Mouse (Mus musculus) cerebellum, postnatal 36 days (tissue): ENCODE data around the gene Zdhhc19.

Source experiments
- DNase-seq, 2 experiments: peaks; one replicate each; pipeline ENCODE4 v3.0.0; 2021 to 2022; ENCODE audit warnings: mixed read lengths in 2 of 2

The Zdhhc19 gene

DNA sequence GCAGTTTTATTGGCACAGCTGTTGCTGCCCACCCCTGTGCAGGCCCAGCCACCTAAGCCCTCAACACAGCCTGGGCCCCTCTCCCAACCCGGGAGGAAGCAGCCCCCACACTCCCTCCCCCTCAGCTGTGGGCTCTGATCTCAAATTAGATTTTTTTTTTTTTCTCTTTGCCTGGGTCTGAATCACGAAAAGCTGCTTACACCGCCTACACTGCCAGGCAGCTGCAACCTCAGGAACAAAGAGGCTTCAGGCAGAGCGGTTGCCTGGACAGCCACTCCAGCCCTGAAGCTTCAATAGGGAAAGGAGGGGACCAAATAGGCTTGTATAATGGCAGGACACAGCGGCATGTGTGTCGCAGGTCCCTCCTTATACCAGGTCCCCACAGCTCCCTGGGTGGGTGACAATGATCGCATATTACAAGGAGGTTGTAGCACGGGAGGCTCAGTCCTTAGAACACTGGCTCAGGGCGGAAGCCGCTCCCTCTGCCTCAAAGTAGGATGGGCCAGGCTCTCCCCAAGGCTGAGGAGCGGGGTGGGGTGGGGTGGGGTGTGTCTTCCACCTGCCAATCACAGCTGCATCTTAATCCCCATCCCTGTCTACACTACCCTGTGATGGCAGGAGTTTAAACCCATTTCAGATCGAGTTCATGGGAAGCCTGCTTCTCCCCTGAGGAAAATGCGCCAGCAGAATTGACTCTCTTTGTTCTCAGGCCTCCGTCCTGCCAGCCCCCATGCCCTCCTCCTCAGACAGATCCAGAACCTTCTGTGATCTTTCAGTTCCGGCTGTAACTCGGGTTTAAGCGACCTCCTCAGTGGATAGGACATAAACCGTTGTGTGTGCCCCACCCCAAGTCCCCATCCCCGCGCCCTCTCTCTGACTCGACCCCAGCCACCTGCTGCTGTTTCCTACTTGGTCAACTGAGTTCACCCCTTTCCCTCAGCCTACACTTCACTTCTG lies 20.2 kb downstream of the Zdhhc19 start:
- no peak for DNase-seq

DNA sequence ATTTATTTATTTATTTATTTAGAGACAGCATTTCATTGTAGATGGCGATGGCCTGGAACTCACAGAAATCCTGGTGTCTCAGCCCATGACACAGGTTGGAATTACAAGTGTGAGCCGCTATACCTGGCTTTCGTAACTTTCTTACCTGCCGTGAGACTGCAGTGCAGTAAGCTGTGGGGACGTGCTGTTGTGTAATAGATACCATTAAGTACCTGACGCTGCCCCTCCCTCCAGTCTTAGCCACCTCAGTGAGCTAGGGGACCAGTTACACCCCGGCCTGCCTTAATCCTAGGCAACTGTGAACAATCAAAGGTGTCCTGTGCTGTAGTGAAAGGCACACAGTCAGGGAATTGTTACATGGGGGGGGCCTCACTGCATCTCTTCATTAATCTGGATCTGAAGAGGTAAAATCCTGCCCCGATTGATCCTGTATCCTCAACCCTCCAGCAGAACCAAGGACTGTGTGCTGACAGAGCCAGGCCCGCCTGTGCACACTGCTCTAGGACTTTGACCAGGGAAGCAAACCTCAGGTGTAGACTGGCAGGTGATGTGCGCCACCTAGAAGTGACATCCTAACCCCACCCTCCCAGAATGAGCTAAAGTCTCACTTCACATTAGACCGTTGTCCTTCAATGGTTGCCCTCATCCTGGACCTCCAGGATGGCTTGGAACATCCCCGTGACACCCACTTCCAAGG lies 21.9 kb downstream of the Zdhhc19 start:
- DNase-seq = no peak

DNA sequence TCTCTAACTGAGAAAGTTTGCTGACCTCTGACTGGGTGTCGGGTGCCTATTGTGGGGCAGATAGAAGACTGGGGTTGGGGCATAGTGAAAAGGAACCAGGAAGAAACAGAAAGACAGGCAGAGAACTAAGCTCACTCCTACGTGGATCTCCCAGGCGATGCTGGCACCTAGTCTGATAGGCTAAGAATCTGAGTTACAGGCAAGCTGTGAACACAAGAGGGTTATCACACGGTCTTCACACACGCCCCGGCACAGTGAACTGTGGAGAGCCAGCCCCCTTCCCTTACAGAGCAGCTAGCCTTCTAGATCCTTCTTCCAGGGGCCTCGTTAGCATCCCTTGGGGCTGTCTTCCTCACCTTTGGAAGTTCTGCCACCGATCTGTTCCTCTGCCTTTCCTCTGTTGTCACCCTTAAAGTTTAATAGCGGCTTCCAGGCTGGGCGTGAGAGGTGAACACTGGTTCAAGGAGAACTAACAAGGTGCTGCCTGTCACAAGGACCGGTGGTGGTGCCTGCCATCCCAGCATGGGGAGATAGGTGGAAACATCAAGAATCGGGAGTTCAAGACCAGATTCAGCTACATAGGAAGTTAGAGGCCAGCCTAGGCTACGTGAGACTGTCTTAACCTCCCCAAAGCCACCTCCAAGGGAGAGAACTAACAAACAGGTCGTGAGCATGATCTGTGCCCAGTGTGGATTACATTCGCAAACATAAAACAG lies 23.7 kb downstream of the Zdhhc19 start:
- DNase-seq = no peak

DNA sequence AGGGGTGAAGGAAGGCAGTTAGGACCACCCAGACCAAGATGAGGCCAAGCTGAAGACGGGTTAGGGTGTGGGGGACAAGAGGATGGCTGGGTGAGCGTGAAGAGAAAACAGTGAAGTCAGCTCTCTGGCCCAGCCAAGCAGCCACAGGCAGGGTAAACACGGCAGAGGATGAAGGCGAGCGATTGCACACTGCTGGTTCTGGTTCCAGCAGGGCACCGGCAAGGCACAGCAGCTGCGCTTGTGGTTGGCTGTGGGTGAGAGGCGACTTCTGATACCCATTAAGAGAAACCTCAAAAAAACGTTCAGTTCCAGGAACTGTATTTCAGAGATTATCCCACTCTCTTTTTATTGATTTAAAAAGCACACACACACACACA lies 24.3 kb downstream of the Zdhhc19 start:
- DNase-seq = no peak

DNA sequence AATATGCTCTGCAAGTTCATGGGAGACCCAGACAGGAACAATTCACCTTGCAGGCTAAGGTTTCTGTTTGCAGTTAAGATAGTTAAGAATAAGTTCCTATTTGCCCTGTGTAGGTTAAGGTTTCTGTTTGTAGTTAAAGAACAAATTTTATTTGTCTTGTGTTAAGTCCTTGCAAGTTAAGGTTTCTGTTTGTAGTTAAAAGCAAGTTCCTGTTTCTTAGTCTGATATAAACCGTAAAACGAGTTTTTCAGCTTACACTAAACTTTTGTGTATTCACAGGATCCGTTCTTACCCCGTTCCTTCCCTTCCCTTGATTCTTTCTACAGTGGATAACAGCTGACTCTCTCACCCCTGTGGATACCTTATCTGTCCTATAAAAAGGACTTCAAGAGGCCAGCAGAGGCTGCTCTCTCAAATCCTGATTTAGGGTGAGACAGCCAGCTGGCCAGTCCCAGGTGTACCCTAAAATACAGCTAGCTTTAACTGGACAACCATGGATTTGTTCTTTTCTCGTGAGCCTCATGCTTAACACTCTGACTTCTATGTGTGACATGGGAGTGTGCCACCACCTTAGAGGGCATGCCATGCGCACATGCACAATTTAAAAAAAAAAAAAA lies 26.6 kb downstream of the Zdhhc19 start:
- no peak for DNase-seq

DNA sequence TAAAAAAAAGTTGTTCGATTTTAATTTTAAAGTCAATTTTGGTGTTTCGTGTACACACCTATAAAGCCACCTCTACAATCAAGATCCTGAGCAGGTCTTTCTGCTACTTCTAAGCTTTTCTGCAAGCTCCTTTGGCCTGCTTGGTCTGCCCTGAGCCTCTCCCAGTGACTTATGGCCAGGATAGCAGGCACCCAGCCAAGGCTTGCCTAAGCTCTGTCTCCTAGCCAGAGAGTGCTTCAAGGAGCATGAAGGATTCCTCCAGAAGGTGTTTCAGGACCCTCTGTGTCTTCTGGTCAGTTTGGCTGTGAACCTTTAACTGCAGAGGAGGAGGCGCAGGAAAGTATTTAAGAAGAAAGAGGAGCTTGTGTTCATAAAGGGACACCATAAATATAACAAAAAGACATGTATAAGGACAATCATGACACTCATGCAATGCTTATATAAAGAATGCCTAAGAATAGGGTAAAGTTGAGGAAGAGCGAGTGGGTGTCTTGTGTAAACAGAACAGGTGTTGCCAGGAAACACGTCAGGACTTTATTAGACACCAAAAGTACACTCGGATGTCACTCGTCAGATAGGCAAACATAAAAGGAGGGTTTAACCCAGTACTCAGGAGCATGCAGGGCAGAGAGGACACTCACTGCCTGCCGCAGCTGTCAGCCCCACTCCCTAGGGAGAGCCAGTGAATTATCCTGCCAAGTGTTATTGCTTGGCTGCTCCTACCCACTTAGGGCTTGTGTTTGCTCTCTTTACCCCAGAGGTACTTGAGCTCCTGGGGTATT lies 27.6 kb downstream of the Zdhhc19 start:
- DNase-seq = peak; percentile 51 to 62

DNA sequence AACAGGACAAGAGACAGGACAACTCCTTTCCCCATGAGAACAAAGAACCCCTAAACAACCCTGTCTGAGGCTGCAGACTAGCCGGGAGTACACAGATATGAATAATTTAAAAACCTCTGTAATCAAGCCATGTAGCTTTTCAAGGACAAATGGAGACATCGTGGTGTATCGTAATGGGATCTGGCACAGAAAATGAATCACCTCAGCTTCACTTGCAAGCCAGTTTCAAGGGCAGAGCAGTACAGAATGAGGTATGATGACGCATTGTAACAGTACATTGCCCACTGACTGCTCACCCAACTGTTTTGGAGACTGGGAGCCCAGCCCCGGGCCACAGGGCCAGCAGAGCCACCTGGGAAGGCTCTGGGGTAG lies 28.2 kb downstream of the Zdhhc19 start:
- no peak for DNase-seq

DNA sequence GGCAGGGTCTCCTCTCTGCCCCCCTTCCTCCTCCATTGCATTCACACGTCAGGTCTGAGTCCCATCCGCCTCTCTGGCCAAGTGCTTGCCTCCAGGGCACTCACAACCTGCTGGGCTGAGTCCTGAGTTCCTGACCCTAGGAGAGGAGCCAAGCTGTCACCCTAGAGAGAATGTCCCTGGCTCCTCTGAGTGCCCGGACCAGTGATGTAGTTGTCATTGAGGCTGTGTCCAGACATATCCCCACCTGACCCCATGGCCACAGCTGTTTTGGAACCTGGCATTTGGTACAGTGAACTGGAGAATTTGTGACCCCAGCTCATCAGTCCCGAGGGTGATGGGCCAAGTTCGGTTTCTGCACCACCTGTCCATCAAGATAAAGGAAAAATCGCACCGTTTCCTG lies 30.8 kb downstream of the Zdhhc19 start:
- no peak for DNase-seq

DNA sequence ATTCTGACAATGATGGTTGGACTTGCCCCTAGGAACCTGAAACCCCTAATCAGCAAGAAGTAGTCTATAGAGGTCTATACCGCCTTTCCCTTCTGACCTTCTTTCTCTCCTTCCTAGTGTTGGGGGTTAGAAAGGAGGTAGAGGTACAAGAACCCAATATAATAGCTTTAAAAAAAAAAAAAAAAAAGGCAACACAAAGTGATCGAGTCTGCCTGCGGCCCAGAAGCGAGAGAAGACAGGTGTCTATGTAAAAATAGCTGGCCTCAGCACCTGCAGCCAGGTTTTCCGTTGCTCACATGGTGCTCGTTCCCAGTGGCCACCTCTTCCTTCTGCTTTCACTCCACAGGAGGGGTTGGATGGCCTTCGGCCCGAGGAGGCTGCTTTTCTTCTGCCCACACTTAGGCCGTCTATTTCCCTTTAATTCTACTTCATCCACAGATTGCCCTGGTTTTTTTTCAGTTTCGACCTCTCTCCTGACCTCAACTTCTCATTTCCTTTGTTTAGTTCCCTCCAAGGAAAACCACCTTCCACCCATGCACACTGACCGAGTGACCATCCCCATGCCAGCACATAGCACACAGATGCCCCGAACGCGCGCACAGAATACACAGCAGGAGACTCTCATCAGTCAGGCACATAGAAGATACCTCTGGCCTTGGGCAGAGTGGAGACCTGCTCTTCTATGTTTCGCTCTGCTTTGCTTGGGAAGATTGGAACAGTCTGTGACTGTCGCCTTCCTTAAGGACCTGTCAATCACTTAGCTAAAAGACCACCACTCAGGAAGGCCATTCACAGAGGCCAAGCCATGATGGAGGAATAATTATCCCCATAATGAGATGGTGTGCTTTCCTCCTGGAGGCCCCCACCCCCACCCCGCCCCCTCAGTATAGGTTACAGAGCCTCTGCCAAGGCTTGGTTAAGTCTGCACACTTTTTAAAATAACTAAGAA lies 37.1 kb downstream of the Zdhhc19 start:
- DNase-seq = no peak

DNA sequence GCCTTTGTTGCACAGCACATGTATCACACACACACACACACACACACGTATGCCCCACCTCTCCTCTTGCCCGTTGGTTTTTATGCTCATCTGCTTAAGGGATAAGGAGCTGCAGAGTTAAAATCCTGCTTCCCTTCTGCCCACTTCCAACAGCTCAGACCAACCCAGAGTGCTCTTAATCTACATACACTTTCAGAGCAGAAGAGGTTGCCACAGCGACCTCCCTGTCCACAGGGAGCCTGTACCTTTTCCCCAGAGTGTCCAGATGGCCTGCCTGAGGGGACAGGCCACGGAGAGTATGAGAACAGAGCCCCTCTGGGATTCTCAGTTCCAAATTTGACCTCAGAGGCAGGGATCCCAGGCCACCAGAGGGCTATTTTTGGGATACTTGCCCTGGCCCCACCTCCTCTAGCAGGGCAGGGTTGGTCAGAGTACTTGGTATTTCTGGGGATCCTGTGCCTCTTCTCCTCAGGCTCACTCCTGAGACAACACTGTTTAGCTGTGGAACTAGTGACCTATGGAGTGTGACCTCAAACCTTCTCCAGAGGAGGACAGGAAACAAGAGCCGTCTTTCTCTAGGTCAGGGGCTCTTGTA lies 39.2 kb downstream of the Zdhhc19 start:
- no peak for DNase-seq

DNA sequence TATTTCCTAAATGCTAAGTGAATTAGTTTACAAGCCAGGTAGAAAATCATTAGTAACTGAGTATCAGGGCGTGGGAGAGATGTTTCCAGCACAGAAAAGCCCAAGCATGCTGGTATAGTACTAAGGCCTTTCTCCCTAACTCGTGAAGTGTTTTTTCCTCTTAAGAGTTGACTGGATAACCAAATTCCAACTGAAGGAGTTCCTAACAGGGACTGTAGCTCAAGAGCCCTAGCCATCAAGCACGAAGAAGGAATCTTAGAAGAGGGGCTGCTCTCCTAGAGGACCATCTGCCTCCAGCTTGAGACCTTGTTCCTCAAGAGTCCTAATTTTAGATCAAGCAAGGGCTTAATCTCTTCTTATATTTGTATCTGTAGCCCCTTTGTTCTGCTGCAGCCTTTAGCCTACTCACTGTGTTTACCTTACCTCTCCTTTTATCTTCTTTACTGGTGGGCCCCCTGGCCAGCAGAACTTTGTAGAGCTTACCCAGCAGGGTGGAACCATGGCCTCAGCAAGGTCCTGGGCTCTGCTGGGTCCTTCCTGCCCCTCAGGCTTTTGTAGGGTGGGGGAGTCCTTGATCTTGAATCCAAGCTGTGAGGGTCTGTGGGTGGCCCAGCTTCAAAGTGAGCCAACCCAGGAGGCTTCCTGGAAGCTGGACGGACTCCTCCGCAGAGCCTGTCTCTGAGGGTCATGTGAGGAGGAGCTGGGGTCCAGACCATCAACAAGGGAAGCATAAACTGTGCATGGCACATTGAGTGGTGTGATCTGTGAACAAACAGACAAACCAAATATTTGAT lies 42.0 kb downstream of the Zdhhc19 start:
- no peak for DNase-seq

DNA sequence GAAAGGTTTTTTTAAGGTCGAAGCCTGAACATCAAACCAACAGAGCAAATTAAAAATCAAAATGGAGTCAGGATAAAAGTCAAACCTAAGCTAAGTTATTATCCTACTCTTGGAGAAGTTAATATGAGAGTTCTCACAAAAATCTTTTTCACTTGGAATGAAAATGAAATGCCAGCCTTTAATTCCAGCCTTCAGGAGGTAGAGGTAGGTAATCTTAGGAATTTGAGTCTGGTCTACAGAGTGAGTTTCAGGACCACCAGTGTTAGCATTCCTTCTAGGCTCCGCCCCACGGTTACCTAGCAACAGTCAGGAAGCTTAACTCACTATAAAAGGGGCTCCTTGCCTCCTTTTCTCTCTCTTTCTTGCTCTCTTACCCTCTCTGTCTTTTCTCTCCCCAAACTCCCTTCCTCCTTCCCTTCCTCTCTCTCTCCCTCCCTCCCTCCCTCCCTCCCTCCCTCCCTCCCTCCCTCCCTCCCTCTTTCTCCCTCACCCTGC lies 42.7 kb downstream of the Zdhhc19 start:
- DNase-seq = no peak

DNA sequence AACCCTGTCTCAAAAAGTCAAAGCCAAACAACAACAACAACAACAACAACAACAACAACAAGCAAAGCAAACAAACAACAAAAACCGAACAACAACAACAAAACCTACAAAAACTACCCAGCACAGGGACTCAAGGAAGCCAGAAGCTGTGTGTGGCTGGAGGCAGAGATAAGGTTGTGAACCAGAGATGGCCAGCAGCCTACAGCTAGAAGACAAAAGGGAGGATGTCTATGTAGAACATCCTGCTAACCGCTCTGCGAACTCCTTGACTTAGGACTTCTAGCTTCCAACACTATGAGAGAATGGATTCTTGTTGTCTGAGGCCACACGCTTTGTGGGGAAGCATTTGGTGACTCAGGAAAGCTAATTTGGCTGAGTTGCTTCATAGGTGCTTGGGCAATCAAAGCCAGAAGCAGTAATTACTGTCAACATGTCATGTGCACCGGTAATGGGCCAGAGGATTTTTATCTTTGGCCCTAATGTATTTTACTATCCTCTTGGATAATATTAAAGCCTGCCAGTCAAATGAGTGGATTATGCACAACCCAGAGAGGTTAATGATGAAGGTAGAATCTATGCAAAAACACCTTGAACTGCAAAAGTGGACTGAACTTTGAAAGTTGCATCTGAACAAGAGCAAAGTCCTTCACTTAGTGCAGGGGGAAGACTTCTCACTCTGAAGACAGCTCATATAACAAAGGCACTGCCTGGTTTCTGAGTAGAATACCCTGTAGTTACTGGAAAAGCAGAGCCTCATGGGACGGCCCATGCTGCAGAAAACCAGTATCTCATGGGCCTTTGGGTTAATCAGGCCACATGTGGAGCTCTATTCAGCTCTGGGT lies 45.5 kb downstream of the Zdhhc19 start:
- DNase-seq = no peak

DNA sequence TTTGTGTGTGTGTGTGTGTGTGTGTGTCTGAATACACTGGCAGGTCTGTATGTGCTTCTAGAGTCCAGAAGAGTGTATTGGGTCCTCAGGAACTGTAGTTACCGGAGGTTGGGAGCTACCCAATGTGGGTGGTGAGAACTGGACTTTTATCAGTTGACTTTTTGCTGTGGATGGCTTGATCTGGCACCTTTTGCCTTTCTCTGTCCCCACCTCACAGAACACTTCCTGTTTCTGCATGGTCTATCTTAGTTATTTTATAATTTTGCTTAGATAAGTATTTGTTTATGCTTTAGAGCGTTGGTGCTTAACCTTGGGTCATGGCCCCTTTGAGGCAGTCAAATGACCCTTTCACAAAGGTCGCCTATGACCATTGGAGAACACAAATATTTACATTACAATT lies 47.4 kb downstream of the Zdhhc19 start:
- DNase-seq = no peak

DNA sequence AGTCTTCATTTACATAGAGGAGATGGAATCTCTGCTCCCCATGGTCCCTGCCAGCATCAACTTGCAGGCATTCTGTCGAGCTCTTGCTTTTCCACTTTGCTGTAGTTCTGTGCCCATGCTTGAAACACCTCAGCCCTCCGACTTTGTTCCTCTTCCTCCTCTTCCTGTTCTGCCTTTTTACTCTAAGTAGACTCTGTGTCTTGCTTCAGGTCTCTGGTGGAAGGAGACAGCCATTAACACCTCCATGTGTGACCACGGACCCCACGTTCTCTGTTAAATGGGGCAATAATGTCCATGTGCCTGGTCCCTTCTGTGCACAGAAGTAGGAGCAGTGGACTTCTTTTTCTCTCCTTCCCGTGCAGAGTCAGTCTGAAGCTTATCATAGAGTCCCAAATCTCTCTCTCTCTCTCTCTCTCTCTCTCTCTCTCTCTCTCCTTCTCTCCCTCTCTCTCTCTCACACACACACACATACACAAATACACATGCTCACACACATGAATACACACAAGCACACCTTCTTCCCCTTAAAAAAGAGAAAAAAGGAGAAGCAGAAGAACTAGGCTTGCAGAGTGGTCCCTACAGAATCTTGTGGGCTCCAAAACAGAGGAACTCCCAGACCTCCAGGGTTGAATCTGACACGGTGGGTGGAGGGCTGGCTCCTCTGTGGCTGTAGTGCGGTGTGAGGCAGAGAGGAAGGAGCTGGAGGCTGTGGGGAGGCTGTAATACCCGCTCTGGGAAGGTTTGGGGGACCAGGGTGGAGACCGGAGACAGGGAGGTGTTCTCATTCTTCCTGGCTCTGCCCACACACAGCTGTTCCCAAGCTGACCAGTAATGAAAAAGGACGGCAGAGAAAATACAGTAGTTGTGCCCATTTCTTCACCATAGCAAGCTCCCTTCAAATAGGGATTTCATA lies 51.3 kb downstream of the Zdhhc19 start:
- DNase-seq = no peak

DNA sequence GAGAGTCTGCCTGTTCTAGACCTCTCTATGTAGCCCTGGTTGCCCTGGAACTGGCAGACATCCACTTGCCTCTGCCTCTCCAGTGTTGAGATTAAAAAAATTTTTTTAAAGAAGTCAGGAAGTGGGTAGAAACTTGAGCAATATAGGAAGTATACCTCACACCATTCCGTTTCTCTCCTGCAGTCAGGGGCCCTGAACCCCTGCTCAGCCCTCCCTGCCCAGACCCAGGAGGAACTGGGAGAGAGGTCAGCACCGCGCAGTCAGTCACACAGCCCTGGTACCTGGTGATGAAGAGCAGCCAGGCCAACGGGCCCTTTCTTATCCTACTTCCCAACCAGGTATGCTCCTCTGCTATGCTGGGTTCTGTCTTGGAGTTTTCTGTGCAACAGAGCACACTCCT lies 54.0 kb downstream of the Zdhhc19 start:
- no peak for DNase-seq

DNA sequence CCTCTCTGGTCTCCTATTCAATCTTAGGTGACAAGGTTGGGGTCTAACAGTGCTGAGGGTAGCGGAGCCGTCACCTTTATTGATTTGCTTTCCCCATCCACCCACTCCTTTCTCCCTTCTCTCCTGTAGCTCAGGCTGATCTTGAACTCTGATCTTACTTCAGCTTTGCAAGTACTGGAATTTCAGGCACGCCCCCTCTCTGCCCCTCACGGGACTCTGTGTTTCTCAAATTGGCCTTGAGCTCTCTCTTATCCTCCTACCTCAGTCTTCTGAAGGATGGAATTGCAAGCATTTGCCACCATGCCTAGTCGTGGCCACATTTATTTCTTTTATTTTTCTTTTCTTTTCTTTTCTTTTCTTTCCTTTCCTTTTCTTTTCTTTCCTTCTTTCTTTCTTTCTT lies 54.4 kb downstream of the Zdhhc19 start:
- no peak for DNase-seq

DNA sequence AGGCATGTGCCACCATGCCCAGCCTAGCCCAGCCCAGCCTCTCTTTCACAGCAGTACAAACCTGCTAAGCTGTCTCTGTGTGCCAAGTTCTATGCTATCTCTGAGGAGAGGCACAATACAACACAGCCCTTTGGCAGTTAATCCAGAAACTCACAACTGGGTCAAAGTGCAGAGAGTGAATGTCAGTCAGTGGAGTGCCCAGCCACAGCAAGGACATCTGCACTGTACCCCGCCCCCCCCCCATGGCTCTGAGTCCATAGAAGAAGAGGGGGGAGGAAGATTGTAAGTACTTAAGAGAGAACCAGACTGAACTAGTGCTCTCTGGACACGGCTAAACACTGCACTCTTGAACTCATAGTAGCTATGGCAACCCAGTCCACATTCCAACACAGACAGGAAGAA lies 55.3 kb downstream of the Zdhhc19 start:
- DNase-seq = no peak
